Mouse (Mus musculus) heart, adult 18-20 months (tissue): ENCODE measurements around the gene Gm38431. TPM values are rescaled to one million over a fixed set of nuclear protein-coding genes. Genes with fewer than 3 reads are reported as not detected.

Experiments used
- DNase-seq, 2 experiments: peaks; one replicate each; pipeline ENCODE4 v3.0.0; 2021 to 2022; ENCODE audit warnings: mixed read lengths in 1 of 2
- total RNA-seq, 2 experiments: library from RNA; stranded (reverse); gene quantifications; 2 replicates each; pipeline ENCODE4 v1.2.3; 2021

Gm38431 gene
- total RNA-seq, 2 experiments from 2014 or later = 0.27 to 0.31 TPM

DNA sequence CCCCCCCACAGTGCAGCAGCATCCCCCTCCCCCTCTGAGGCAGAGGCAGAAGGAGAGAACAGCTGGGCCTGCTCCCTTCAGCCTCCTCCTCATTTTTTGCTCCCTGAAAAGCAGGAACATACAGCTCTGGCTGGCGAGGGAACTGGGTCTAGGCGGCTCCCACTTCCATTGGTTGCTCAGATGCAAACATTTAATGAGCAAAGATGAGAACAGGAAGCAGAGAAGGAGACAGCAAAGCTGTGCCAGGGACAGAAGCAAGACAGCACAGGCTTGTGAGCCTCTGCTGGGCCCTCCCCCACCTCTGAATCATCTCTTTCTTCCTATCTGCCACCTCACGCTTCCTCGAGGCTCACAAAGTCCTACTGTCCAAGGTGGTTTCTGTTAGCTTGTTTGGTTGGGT lies 50.5 kb downstream of the Gm38431 start:
- DNase-seq = no peak

DNA sequence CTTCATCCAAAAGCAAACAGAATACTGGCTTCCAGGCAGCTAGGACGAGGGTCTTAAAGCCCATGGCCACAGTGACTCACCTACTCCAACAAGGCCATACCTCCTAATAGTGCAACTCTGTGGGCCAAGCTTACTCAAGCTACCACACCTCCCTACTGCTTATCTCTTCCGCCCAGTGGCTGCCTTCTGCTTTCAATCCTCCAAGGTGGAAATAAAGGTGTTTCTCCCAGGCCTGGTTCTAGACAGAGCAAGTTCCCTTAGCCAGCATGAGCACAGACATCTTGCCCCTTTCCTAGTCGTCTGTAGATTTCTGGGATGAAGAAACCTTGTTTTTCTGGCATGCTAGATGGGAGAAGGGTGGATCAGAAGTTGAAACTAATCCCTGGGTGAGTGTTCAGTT lies 52.0 kb downstream of the Gm38431 start:
- DNase-seq = no peak

- DNase-seq = peak in 1 of 2 experiments; percentile 43
Observed at GRCm38 (mm10) chr9:21037481-21037891, 54.3 kb downstream of the Gm38431 start.

GRCm38 (mm10) chr9:21036666-21037065 lies 55.1 kb downstream of the Gm38431 start:
- no peak for DNase-seq

- DNase-seq = no peak
Observed at GRCm38 (mm10) chr9:21036161-21036560, 55.6 kb downstream of the Gm38431 start.

GRCm38 (mm10) chr9:21035586-21035985 lies 56.2 kb downstream of the Gm38431 start:
- DNase-seq = no peak

- DNase-seq = no peak
Observed at GRCm38 (mm10) chr9:21034481-21035085, 57.2 kb downstream of the Gm38431 start.

GRCm38 (mm10) chr9:21033136-21033535 lies 58.7 kb downstream of the Gm38431 start:
- peak; percentile 91 to 92 for DNase-seq

GRCm38 (mm10) chr9:21032491-21032890 lies 59.3 kb downstream of the Gm38431 start:
- no peak for DNase-seq

- DNase-seq = no peak
Observed at GRCm38 (mm10) chr9:21031896-21032351, 59.9 kb downstream of the Gm38431 start, which contains the start of gene Icam5. Gene Icam5, plus strand, starts transcription at chr9:21032073.

DNA sequence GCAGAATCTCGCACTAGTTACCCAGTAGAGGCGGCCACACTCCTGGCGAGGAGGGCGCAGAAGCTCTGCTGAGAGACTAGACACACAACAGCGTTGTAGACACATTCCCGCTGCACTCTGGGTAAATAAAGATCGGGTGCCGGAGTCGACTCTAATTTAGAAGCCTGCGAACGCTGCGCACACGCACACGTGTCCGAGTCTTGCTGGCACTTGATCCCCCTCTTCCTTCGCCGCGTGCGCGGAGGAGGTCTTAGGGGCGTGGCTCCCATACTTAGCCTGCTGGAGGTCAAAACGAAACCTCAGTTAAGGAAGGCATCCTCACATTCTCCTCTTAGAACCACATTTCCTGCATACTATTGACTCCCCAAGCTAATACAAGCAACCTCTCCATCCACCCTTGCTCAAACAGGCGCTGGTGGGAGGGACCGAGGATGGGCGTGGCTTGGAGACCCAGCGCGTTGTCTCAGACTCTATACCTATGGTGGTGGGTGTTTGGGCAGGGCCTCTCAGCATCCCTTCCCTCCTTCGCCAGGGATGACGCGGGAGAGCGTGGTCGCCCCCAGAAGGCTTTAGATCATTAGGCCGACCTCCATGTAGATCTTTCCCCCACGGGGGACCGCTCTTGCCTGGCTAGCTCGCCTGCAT lies 60.4 kb downstream of the Gm38431 start:
- peak; percentile 78 to 82 for DNase-seq

DNA sequence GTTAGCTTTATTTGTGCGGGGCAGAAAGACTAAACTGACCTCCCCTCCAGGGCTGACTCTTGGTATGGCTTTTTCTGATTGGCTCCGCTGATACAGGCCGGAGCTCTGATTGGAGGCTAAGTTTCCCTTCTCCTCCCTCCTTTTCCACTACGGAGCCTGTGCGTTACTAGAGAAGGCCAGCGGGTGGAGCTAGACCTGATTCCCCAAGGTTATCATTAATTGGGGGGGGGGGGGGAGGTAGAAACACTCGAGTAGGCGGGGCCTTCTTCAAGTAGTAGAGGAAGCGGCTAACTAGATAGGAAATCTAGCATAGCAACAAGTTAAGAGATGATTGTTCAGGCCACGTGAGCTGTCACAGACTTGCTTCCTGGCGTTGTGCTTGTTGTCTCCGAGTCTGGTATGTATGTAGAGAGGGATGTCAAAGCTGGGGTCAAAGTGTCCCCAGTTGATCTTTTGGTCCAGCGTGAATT lies 61.0 kb downstream of the Gm38431 start:
- DNase-seq = peak; percentile 88 to 94

- no peak for DNase-seq
Observed at GRCm38 (mm10) chr9:21030055-21030600, 61.7 kb downstream of the Gm38431 start.

GRCm38 (mm10) chr9:21029291-21030054 lies 62.3 kb downstream of the Gm38431 start, which contains the start of gene Icam4:
Gene Icam4, plus strand, starts transcription at chr9:21029373.
- DNase-seq = peak; percentile 86 to 91

- DNase-seq = no peak
Observed at GRCm38 (mm10) chr9:21028560-21029110, 63.2 kb downstream of the Gm38431 start.

DNA sequence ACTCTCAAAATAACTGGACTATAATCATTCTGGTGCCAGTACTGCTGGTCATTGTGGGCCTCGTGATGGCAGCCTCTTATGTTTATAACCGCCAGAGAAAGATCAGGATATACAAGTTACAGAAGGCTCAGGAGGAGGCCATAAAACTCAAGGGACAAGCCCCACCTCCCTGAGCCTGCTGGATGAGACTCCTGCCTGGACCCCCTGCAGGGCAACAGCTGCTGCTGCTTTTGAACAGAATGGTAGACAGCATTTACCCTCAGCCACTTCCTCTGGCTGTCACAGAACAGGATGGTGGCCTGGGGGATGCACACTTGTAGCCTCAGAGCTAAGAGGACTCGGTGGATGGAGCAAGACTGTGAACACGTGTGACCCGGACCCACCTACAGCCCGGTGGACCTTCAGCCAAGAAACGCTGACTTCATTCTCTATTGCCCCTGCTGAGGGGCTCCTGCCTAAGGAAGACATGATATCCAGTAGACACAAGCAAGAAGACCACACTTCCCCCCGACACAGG lies 64.0 kb downstream of the Gm38431 start:
- DNase-seq = no peak

DNA sequence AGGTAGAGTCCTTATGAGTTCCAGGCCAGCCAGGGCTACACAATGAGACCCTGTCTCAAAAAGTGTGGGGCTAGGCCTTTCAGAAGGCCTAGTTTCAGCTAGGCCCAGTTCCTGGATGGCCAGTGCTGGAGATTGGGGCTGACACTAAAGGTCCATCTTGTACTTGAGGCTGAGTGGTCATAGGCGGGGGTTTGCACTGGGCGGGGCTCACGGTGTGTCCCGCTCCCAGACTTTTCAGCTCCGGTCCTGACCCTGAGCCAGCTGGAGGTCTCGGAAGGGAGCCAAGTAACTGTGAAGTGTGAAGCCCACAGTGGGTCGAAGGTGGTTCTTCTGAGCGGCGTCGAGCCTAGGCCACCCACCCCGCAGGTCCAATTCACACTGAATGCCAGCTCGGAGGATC lies 64.9 kb downstream of the Gm38431 start:
- DNase-seq = no peak

DNA sequence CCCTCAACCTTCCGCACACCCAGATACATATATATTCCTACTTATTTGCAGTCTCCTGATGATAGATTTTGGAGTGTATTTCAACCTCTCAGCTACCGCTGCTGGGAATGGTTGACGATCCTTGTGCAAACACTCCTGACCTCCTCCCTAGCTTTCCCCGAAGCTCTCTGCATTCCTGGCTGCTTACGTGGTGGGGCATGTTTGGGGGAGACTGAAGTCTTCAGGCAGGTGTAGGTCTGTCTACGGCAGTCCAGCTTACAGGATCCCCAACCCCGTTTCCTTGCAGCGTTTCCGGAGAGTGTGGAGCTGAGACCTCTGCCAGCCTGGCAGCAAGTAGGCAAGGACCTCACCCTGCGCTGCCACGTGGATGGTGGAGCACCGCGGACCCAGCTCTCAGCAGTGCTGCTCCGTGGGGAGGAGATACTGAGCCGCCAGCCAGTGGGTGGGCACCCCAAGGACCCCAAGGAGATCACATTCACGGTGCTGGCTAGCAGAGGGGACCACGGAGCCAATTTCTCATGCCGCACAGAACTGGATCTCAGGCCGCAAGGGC lies 66.5 kb downstream of the Gm38431 start:
- no peak for DNase-seq

DNA sequence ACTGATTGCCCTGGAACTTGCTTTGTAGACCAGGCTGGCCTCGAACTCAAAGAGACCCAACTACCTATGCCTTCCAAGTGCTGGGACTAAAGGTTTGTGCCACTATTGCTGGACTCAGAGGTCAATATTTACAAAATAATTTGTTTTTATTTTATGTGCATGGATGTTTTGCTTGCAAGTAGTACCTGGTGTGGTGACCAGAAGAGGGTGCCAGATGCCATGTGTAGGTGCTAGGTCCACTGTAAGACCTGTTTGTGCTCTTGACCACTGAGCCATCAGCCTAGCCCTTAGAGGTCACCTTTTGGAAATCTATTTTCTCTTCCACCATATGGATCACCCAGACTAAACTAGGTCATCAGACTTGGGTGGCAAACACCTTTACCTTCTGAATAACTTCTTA lies 69.1 kb downstream of the Gm38431 start:
- DNase-seq = no peak

GRCm38 (mm10) chr9:21022288-21022687 lies 69.5 kb downstream of the Gm38431 start:
- no peak for DNase-seq

DNA sequence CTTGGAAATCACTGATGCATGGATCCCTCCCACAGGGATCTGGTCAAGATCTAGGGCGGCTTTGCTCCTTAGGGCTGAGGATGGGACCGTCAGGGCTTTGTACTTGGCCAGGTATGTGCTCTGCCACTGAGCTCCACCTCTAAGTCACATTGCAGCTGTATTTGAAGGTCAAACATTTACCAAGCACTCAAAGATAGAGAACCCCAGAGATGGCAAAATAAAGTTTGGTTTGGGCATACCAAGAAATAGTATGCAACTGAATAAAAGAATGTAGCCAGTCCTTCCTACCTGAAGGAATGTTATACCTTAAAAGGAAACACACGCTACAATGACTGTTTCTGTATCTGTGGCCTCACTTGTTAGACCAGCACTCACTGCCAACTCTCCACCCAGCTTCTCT lies 70.4 kb downstream of the Gm38431 start:
- no peak for DNase-seq

DNA sequence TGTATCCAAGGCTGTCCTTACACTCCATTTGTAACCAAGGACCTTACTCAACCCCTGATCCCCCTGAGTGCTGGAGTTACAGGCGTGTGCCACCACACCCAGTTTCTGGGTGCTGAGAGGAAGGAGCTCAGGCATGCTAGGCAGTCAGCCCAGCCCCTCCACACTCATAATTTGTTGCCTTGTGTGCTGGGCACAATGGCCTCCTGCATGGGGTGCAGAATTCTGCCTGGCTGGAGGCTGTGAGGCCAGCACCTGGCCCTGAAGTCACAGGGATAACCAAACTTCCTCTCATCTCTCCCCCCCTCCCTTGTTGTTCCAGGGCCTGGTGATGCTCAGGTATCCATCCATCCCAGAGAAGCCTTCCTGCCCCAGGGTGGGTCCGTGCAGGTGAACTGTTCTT lies 73.2 kb downstream of the Gm38431 start:
- DNase-seq = no peak
